Mouse (Mus musculus): ENCODE measurements around the gene Cyp2d10. TPM values are rescaled to one million over a fixed set of nuclear protein-coding genes. Genes with fewer than 3 reads are reported as not detected.
"Not testable (repeated sequence)": the region's sequence is repeated elsewhere in the genome, so short reads cannot be mapped to it uniquely, and the experiment has no call there.

Gene Cyp2d10
- polyA plus RNA-seq, 1 experiment from 2014 or later = not detected

DNA sequence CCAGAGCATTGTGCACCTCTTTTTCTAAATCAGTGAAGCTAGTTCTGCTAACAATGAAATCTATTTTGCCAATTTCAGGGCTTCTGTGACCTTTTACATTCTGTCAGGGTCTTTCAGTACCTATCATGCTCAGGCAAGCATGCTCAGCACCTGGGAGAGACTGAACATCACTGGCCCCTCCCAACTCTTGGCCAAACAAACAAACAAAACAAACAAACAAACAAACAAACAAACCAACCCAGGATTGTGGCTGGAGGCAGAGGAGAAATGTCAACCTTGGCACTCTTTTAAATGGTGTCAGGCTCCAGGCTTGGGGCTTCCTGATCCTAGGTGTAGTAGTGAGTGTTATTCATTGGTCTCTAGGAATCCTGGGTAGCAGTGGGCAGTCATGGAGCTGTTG is 26.1 kb upstream of the Cyp2d10 start, which contains the start of gene Cyp2d9:
TSS of gene Cyp2d9 (plus strand) at position 301 of the 400 bp plus-strand sequence.
- H3K36me3 ChIP-seq = no peaks in the 10 kb centered on the region
- no peak for ATAC-seq (ENCODE audit: insufficient number of reproducible peaks, insufficient read depth, low FRiP score, low TSS enrichment, low read depth)
- H3K9ac ChIP-seq (replicated peaks) = no peak within 1 kb of the TSS
- no peak within 1 kb of the TSS for H3K4me3 ChIP-seq (replicated peaks)
- no peak within 1 kb of the TSS for H3K27ac ChIP-seq
- peaks cover 25% of the 10 kb centered on the region for H3K9me3 ChIP-seq
- no peaks in the 10 kb centered on the region for H3K27me3 ChIP-seq
- H3K4me2 ChIP-seq = no peak within 1 kb of the TSS
- no peaks in the 10 kb centered on the region for H3K4me1 ChIP-seq (replicated peaks)

DNA sequence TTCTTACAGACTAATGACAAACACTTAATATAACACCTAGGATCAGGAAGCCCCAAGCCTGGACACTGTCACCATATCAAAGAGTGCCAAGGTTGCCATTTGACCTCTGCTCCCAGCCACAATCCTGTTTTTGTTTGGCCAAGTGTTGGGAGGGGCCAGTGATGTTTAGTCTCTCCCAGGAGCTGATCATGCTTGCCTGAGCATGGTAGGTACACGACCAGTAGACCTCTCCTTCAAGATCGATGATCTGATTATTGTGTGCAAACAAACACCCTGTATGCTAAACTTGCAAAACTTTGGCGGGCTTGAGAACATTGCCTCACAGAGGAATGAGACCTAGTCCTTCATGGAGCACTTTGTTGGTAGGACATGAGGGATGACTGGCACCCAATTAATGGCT is 16.5 kb upstream of the Cyp2d10 start:
- no peaks in the 10 kb centered on the region for H3K4me1 ChIP-seq (replicated peaks)
- no peak overlapping the region for H3K27ac ChIP-seq
- no peak for ATAC-seq (ENCODE audit: insufficient number of reproducible peaks, insufficient read depth, low FRiP score, low TSS enrichment, low read depth)
- H3K9ac ChIP-seq (replicated peaks) = no peak overlapping the region
- no peak overlapping the region for H3K4me2 ChIP-seq
- H3K4me3 ChIP-seq (replicated peaks) = no peak overlapping the region
- no peaks in the 10 kb centered on the region for H3K27me3 ChIP-seq
- H3K9me3 ChIP-seq = peaks cover 3% of the 10 kb centered on the region; the same call in 1 of the 2 replicates
- no peaks in the 10 kb centered on the region for H3K36me3 ChIP-seq
- 80% methylated on average over 3 of the region's 3 CpGs for WGBS

DNA sequence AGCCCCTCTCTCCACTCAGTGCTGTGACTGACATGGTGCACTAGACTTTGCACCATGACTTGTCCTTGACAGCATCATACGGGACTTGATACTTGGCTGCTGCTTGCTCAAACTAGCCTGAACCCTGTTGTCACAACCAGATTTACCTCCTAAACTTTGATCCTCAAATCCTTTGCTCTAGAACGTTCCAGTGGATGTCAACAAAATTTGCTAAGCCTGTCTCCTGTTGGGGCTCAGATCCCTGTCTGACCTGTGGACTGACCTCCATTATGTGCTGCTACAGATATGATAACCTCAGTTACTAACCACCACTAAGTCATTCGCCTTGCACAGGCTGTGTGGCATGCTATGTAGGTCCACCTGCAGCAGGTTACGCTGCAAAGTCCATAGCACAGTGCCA is 15.9 kb upstream of the Cyp2d10 start:
- Histone ChIP-seq H3K4me3 (replicated peaks) (no peak overlapping the region), H3K9ac (replicated peaks) (no peak overlapping the region), H3K36me3 (no peaks in the 10 kb centered on the region), H3K4me1 (replicated peaks) (no peaks in the 10 kb centered on the region), H3K27ac (no peak overlapping the region), H3K27me3 (no peaks in the 10 kb centered on the region), H3K9me3 (no peaks in the 10 kb centered on the region), H3K4me2 (no peak overlapping the region)
- ATAC-seq (ENCODE audit: insufficient number of reproducible peaks, insufficient read depth, low FRiP score, low TSS enrichment, low read depth) = no peak
- WGBS = 73% methylated on average over 4 of the region's 4 CpGs

DNA sequence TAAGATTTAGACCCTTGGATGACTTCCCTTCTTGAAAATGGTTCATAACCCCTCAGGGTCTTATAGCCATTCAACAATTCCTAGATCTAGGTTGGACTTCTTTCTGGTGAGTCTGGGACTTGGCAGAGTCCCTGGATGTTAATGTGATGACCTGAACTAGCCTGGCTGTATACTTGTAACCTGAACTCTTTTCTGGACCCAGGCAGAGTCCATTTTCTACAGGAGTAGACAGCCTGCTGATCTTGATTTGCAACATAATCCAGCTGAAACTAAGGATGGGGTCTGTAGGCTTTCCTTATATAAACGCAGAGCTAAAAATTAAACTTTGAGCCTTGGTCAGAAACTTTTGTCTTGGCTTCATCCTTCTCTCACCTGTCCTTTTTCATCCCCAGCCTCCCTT is 11.6 kb upstream of the Cyp2d10 start:
- Histone ChIP-seq H3K4me2 (no peak overlapping the region), H3K9me3 (no peaks in the 10 kb centered on the region), H3K27ac (no peak overlapping the region), H3K27me3 (no peaks in the 10 kb centered on the region), H3K36me3 (no peaks in the 10 kb centered on the region), H3K4me1 (replicated peaks) (peaks cover 12% of the 10 kb centered on the region; the same call in 1 of the 2 replicates), H3K4me3 (replicated peaks) (no peak overlapping the region), H3K9ac (replicated peaks) (no peak overlapping the region)
- ATAC-seq (ENCODE audit: insufficient number of reproducible peaks, insufficient read depth, low FRiP score, low TSS enrichment, low read depth) = no peak
- WGBS = 84% methylated on average over 1 of the region's 1 CpGs

DNA sequence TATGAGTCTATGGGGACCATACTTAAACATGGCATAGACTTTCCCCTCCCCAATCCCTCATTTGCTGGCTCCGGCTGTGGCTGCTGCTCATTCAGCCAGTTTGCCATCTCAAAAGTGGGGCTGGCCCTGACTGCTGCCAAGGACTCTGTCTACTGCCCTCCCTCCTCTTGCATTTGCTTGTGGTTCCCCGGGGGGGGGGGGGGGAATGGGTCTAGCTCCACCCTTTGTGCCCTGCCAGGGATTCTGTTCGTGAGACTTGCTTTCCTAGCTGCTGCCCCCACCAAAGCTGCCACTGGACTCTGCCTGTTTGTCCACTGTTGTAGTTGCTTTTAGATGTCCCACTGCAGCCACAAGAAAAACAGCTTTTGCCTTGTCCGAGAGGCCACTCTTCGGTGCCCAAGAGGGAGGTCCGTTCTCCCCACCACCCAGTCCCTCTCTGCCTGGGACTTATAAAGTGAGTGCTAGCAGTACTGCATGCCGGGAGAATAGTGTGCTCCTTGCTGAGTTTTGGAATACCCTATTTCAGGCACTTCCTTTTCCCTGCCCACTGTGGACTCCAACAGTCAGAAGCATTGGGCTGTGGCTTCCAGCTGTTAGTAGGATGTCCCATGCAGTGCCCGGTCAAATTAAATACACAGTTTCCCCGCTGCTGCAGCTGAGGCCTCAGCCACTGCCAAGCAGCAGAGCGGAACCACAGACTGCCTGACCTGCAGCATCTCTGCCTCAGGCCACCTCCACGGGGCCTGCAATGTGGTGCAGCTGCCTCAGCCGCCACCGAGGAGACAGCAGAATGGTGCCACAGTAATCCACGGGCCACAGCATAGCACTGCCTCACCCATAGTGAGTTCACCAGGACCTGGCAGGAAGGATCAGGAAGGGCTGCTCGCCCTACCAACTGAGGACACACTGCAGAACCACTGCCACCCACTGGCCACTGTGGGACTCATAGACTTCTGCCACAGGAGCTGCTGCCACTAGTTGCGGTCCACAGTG is 10.1 kb upstream of the Cyp2d10 start:
- Histone ChIP-seq H3K4me1 (replicated peaks) (peaks cover 12% of the 10 kb centered on the region; the same call in 1 of the 2 replicates), H3K9ac (replicated peaks) (no peak overlapping the region; the same call in 1 of the 2 replicates), H3K4me3 (replicated peaks) (no peak overlapping the region), H3K9me3 (no peaks in the 10 kb centered on the region), H3K27me3 (no peaks in the 10 kb centered on the region), H3K36me3 (no peaks in the 10 kb centered on the region), H3K4me2 (peak overlapping the region; percentile 33), H3K27ac (no peak overlapping the region)
- WGBS = 32% methylated on average over 16 of the region's 16 CpGs
- peak; percentile 71 for ATAC-seq (ENCODE audit: insufficient number of reproducible peaks, insufficient read depth, low FRiP score, low TSS enrichment, low read depth)

DNA sequence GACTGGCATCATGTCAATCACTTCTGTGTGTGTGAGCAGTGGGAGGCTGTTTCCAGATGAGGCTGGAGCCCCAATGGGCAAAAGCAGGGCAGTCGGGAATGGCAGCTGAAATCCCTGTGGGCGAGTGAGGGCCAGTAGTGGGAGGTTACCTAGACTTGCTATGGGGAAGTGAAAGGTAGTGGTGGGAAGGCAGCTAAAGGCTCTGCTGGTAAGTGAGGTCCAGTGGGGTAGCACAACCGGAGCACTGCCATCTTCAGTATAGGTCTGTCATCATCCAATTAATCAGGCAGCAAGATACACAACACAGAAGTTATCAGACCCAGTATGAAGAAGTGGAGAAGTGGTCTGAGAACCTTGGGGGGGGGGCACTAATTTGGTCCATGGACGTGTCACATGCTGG is 541 bp upstream of the Cyp2d10 start:
- no peak overlapping the region for H3K27ac ChIP-seq
- H3K4me1 ChIP-seq (replicated peaks) = no peaks in the 10 kb centered on the region
- no peak overlapping the region for H3K4me2 ChIP-seq
- H3K4me3 ChIP-seq (replicated peaks) = no peak overlapping the region
- no peaks in the 10 kb centered on the region for H3K27me3 ChIP-seq
- no peak overlapping the region for H3K9ac ChIP-seq (replicated peaks)
- no peak for ATAC-seq (ENCODE audit: insufficient number of reproducible peaks, insufficient read depth, low FRiP score, low TSS enrichment, low read depth)
- 85% methylated on average over 4 of the region's 4 CpGs for WGBS
- H3K9me3 ChIP-seq = no peaks in the 10 kb centered on the region
- no peaks in the 10 kb centered on the region for H3K36me3 ChIP-seq

DNA sequence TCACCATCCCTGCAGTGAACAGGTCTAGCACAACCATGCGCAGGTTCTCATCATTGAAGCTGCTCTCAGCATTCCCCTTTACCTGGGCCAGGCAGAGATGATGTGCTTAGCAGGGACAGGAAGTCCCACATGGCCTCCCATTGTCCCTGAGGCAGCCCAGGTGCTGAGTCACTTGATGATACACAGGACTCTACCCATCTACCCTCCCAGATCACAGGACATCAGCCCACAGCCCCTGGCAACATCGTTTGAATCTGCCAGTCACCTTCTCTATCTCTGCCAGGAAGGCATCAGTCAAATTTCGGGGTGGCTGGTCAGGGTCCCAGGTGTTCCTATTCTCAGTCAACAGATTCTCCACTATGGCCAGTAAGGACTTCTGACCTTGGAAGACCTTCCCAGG is 2.8 kb downstream of the Cyp2d10 start:
- no peaks in the 10 kb centered on the region for H3K9me3 ChIP-seq
- ATAC-seq (ENCODE audit: insufficient number of reproducible peaks, insufficient read depth, low FRiP score, low TSS enrichment, low read depth) = no peak
- H3K9ac ChIP-seq (replicated peaks) = no peak overlapping the region
- H3K4me1 ChIP-seq (replicated peaks) = no peaks in the 10 kb centered on the region
- no peak overlapping the region for H3K4me2 ChIP-seq
- H3K4me3 ChIP-seq (replicated peaks) = no peak overlapping the region
- no peaks in the 10 kb centered on the region for H3K27me3 ChIP-seq
- H3K27ac ChIP-seq = no peak overlapping the region
- WGBS = 84% methylated on average over 3 of the region's 3 CpGs
- no peaks in the 10 kb centered on the region for H3K36me3 ChIP-seq

DNA sequence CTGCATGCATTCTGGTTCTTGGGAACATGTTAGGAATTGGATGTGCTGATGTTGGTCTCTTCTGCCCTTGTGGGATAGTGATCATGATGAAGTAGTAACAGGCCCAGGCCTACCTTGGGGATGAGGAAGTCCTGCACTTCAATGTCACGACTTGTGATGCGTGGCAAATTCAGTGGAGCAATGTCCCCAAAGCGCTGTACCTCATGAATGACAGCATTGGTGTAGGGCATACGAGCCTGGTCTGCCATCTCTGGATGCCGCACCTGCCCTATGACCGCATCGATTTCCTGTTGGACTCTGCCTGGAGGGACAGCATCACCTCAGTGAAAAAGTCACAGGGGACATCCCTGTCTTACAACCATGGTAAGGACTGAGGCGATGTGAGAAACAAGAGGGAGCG is 3.4 kb downstream of the Cyp2d10 start:
- H3K4me2 ChIP-seq = no peak overlapping the region
- no peak for ATAC-seq (ENCODE audit: insufficient number of reproducible peaks, insufficient read depth, low FRiP score, low TSS enrichment, low read depth)
- 94% methylated on average over 9 of the region's 9 CpGs for WGBS
- H3K4me1 ChIP-seq (replicated peaks) = no peaks in the 10 kb centered on the region
- no peaks in the 10 kb centered on the region for H3K36me3 ChIP-seq
- no peaks in the 10 kb centered on the region for H3K9me3 ChIP-seq
- H3K4me3 ChIP-seq (replicated peaks) = no peak overlapping the region
- no peak overlapping the region for H3K9ac ChIP-seq (replicated peaks)
- no peaks in the 10 kb centered on the region for H3K27me3 ChIP-seq
- H3K27ac ChIP-seq = no peak overlapping the region

DNA sequence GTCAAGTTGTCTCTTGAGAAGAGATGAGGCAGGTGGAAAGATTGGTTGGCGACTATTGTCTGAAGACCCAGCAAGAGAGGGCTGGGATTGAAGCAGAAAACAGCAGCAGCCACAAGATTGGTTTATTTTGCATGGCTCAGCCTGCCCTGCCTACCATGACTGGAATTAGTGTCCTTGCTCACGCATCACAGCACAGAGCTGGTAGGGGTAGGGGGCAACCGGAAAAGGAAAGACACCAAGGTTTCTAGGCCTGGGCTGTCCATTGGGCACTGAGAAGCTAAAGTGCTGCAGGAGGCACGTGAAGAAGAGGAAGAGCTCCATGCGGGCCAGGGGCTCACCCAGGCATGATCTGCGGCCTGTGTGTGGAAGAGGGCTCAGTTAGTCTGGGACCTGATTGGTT is 4.3 kb downstream of the Cyp2d10 start:
- Histone ChIP-seq H3K4me2 (no peak overlapping the region), H3K9ac (replicated peaks) (no peak overlapping the region), H3K9me3 (no peaks in the 10 kb centered on the region), H3K36me3 (no peaks in the 10 kb centered on the region), H3K4me1 (replicated peaks) (no peaks in the 10 kb centered on the region), H3K27ac (no peak overlapping the region), H3K4me3 (replicated peaks) (no peak overlapping the region), H3K27me3 (no peaks in the 10 kb centered on the region)
- ATAC-seq (ENCODE audit: insufficient number of reproducible peaks, insufficient read depth, low FRiP score, low TSS enrichment, low read depth) = no peak
- WGBS = 88% methylated on average over 6 of the region's 6 CpGs

DNA sequence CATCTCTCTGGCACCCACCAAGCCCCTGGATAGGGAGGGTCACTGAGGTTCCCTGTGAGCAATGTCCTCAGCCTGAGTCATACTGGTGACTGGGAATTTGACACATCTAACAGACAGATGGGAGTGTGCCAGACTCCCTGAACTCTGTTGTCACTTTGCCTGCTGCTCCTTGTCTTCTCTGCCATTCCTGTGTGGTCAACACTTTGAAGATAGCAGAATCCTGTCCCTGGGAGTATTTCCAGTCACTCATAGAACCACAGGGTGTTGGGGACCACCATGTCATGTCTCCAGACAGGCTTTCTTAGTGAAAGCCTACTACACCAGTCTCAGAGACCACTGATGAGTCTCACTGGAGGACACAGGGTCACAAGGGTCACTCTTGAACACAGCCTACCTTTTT is 4.9 kb downstream of the Cyp2d10 start:
- no peak overlapping the region for H3K4me2 ChIP-seq
- H3K4me3 ChIP-seq (replicated peaks) = no peak overlapping the region
- no peak overlapping the region for H3K9ac ChIP-seq (replicated peaks)
- no peaks in the 10 kb centered on the region for H3K36me3 ChIP-seq
- no peaks in the 10 kb centered on the region for H3K27me3 ChIP-seq
- no peaks in the 10 kb centered on the region for H3K9me3 ChIP-seq
- no peak for ATAC-seq (ENCODE audit: insufficient number of reproducible peaks, insufficient read depth, low FRiP score, low TSS enrichment, low read depth)
- no peak overlapping the region for H3K27ac ChIP-seq
- no peaks in the 10 kb centered on the region for H3K4me1 ChIP-seq (replicated peaks)

DNA sequence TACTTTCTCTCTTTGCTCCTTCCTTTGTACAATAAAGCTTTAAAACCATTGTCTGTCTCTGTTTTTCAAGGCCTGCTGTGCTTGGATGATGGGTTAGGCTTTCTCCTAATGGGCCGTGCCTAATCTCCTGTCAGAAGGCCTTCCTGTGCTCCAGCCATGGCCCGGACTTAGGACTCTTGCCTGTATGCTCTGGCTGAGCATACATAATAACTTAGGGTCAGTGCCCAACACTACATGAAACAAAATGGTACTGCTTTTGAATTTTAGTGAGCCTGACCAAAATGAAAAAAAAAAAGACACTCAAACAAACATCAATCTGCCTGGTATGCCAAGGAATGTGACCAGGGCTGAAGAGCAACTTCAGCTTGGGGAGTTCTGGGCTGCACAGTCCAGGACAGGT is 5.5 kb downstream of the Cyp2d10 start:
- H3K36me3 ChIP-seq = no peaks in the 10 kb centered on the region
- whole genome bisulfite sequencing = 69% methylated on average over 2 of the region's 2 CpGs
- H3K4me3 ChIP-seq (replicated peaks) = no peak overlapping the region

DNA sequence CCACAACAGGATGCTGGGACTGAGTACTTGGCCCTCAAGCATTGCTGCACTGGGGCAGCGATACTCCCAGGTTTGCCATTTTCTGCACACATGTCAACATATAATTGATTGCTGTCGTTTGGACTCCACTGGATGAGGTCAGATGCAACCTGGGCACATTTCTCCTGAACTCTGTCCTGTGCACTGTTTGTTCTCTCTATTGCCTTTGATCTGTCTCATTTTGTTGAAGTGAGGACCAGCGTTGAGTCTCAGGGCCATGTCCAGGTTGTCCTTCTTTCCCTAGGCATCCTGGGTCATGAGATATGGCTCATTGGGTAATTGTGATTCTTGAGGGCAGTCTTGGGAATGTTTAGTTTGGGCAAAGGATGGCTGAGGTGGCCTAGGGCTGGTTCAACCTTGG is 11.0 kb downstream of the Cyp2d10 start:
- not testable (repeated sequence) for H3K9me3 ChIP-seq; H3K4me3 ChIP-seq (replicated peaks); H3K4me2 ChIP-seq; H3K27ac ChIP-seq; H3K4me1 ChIP-seq (replicated peaks); ATAC-seq (ENCODE audit: insufficient number of reproducible peaks, insufficient read depth, low FRiP score, low TSS enrichment, low read depth); H3K27me3 ChIP-seq; H3K9ac ChIP-seq (replicated peaks); H3K36me3 ChIP-seq
- WGBS = 82% methylated on average over 3 of the region's 3 CpGs

More for the DNA sequence above, 5.5 kb downstream of the Cyp2d10 start:
- no peaks in the 10 kb centered on the region for H3K27me3 ChIP-seq
- ATAC-seq (ENCODE audit: insufficient number of reproducible peaks, insufficient read depth, low FRiP score, low TSS enrichment, low read depth) = no peak
- H3K4me1 ChIP-seq (replicated peaks) = no peaks in the 10 kb centered on the region
- H3K27ac ChIP-seq = no peak overlapping the region
- H3K9me3 ChIP-seq = no peaks in the 10 kb centered on the region
- no peak overlapping the region for H3K4me2 ChIP-seq
- no peak overlapping the region for H3K9ac ChIP-seq (replicated peaks)

Measured in limb, embryonic 12.5 days (tissue).